Mouse (Mus musculus) heart, postnatal 4 days (tissue): ENCODE measurements around the gene Cldn18. TPM values are rescaled to one million over a fixed set of nuclear protein-coding genes. Genes with fewer than 3 reads are reported as not detected.

Experiments used
- DNase-seq: peaks from one replicate; pipeline ENCODE4 v3.0.0; 2021
- total RNA-seq, 2 experiments: library from RNA; stranded (reverse); gene quantifications; 2 replicates each; pipeline ENCODE4 v1.2.3; 2021

Cldn18 gene
- total RNA-seq, 2 experiments from 2014 or later: not detected

- DNase-seq: no peak
Measured at GRCm38 (mm10) chr9:99685061-99685521, 32.0 kb downstream of the Cldn18 start.

DNA sequence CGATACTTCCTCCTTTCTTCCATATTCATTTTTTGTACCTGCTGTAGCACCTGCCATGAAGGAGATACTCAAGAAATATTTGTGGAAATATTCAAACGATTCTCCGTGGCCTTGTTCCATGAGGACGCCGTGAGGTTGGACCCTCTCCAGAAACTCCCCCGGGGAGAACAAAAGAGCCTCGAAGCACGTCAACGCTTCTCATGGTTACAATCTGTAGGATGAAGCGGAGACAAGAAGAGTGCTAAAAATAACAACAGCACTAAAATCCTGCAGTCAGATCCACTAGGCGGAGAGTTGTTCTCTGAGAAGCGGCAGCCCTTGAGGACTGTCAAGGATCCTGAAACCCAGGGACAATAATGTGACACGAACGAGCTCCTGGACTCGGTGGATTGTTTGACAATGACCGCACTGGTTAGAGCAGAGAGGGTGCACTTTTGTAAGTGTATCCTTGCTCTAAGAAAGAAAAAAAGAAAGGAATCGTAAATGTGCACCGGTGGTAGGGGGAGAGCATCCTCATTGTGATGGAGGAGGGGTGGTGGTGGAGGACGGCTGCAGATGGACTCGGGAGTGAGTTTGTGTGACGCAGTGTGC lies 35.0 kb downstream of the Cldn18 start:
- DNase-seq: peak; percentile 21

DNA sequence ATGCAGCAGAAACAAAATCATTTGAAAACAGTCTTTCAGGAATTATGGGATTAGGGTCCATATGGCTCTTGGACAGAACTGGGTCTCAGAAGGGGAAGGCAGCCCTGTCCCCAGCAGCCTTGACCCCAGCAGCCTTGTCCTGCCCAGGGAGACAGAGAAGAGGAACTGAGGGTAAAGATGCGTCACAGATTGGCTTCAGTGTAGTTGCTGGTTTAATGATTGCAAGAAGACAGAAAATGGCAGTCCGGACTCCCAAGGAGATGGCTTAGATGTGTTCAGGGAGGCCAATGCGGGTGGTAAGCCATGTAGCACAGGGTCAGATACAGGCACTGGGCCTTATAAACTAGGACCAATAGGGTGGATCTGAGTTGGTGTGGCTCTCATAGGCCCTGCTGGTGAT lies 41.4 kb downstream of the Cldn18 start:
- DNase-seq: no peak

DNA sequence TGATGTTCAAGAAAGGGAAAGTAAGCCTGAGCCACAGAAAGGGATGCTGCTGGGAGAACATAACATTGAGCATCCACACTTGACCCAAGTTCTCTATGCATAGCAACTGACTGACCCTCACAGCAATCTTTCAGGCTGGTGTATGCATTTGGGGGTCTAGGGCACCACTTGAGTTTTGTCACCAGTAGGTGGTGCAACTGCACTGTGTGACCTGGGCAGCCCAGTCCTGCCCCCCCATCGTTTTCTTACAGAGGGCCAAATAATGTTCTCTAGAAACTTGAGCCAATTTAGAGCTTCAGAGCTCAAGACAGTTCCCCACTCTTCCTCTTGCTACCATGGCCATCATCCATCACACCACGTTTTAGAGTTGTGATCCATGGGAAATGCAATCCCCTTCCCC lies 45.5 kb downstream of the Cldn18 start:
- DNase-seq: no peak

- DNase-seq: peak; percentile 28
Measured at GRCm38 (mm10) chr9:99667596-99667995, 49.5 kb downstream of the Cldn18 start.

DNA sequence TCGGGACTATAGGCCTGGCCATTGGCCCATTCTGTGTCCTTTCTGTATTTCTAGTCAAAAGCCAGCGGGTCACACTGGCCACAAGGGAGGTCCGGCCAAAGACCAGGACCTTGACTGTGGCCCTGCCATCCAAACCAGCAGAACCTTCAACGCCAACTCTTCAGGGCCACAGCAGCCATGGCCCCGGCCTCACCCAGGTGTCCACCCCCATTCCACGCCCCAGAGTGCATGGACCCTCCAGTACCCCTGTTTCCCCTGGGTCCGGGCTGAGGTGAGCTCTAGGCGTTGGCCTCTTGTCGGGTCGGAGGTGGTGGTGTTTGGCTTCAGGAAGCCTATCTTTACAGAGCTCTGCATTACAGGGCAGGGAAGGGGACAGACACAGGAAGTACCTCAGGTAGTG lies 54.2 kb downstream of the Cldn18 start:
- DNase-seq: no peak

GRCm38 (mm10) chr9:99662406-99662805 lies 54.7 kb downstream of the Cldn18 start:
- peak; percentile 76 for DNase-seq

DNA sequence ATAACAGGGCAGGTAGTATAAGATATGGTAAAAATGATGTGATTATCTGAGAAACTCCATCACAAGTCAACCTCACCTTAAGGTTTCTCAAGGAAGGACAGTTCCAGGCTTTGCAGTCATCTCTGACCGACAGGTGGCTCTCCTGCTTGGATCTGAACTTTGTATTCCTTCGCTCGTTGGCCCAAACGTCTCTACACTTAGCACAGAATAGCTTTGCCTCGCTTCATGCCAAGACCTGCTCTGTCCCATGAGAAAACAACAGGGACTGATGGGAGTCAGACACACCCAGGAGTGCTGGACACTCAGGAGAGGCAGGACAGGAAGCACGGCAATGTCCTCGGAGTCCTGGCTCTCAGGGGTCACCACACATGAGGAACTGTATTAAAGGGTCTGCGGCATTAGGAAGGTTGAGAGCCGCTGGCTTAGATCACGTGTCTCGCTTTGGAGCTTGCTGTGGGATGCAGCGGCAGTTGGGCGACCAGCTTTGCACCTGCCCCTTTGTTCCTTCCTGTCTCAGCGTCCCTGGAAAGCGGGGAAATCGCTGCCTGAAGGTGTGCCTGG lies 55.4 kb downstream of the Cldn18 start:
- DNase-seq: no peak

DNA sequence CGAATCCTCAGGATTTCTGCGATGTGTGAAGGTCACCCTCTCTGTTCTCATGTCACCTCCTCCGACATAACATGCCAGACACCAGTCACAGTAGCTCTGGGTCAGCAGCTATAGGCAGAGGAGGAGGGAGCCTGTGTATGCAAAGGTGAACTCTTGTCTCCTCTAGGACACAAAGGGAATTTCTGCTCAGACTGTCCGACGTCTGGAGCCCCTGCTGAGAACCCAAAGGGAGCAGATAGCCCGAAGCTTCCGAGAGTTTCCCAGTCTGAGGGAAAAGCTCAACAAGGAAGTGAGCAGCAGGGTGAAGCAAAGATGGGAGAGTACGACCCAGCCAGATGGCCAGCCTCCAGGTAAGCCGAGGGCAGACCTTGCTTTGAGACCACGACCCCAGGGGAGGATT lies 56.3 kb downstream of the Cldn18 start:
- DNase-seq: no peak

GRCm38 (mm10) chr9:99646102-99646501 lies 71.0 kb downstream of the Cldn18 start:
- DNase-seq: no peak

DNA sequence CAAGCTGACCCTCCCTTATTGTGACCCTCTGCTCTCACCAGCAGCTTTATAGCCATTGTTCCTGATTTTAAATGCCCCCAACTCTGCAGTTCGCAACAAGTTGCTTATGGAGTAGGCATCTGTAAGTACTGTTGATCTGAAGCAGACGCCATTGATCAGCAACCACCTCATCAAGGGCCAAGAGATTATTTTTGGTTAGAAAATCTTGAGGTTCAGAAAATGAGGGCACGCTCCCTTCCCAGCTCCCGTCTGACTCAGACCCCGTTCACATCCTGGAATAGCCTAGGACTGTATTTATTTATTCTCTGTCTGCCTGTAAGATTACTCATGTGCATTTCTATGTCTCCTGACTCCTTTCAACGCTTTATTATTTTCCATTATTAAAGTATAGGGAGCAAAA lies 71.7 kb downstream of the Cldn18 start:
- no peak for DNase-seq

DNA sequence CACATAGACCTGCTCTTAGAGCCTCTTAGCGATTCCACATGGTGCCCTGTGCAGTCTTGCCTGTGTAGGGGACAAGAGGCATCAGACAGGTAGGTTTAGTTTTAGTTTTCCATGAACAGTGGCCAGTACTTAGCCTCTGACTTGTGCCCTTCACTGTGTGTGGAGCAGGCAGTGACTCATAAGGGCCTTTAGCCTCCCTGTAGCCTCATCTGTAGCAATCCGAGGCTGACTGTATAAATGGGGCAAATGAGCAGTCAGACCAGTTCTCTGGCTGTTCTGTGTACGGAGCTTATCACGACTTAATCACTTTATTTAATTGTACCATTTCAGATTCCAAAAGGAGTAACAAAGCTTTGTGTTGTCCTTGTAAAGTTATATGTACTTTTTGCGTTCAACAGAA lies 77.1 kb downstream of the Cldn18 start:
- DNase-seq: no peak

Other genes with a start within 250 kb of the Cldn18 start
- gene Armc8, start 148.4 kb downstream of the Cldn18 start, total RNA-seq: 10 to 100 TPM; 27.4 to 28.2 TPM
- gene Dbr1, start 141.5 kb downstream of the Cldn18 start, total RNA-seq: 10 to 100 TPM; 10.0 to 10.3 TPM
- not detected for gene A4gnt, start 104.8 kb downstream of the Cldn18 start, total RNA-seq
- gene Dzip1l, start 87.8 kb downstream of the Cldn18 start, total RNA-seq: 10 to 100 TPM; 13.2 to 16.2 TPM
- gene Sox14, start 158.9 kb upstream of the Cldn18 start, total RNA-seq: not detected